Mouse (Mus musculus) heart, embryonic 15.5 days (tissue): ENCODE measurements around the gene Cisd1. TPM values are rescaled to one million over a fixed set of nuclear protein-coding genes. Genes with fewer than 3 reads are reported as not detected.

Experiments
- ATAC-seq: fragments of 200-750 bp; cut with Nextera tagmentation; replicated peaks from 2 replicates; pipeline ENCODE4 v1.8.0; 2017; ENCODE audit warnings: low read depth, moderate TSS enrichment; ENCODE audit not compliant: insufficient number of reproducible peaks, insufficient read depth, low FRiP score
- H3K27ac ChIP-seq: fragments of 300-500 bp; sonication (generic); 2 replicates; pipeline ENCODE4 v1.5.1; 2015; ENCODE audit warnings: mild to moderate bottlenecking, inconsistent platforms
- H3K27me3 ChIP-seq: fragments of 300-500 bp; sonication (generic); 2 replicates; pipeline ENCODE4 v1.6.1; 2015; ENCODE audit warnings: inconsistent platforms
- H3K36me3 ChIP-seq: fragments of 300-500 bp; sonication (generic); 2 replicates; pipeline ENCODE4 v1.6.1; 2015; ENCODE audit warnings: mild to moderate bottlenecking, inconsistent platforms
- H3K4me1 ChIP-seq: fragments of 300-500 bp; sonication (generic); replicated peaks from 2 replicates; pipeline ENCODE4 v1.6.1; 2015; ENCODE audit warnings: inconsistent platforms
- H3K4me2 ChIP-seq: fragments of 300-500 bp; sonication (generic); 2 replicates; pipeline ENCODE4 v1.6.1; 2015; ENCODE audit warnings: inconsistent platforms, mild to moderate bottlenecking, moderate library complexity
- H3K4me3 ChIP-seq: fragments of 300-500 bp; sonication (generic); 2 replicates; pipeline ENCODE4 v1.5.1; 2015; ENCODE audit warnings: mild to moderate bottlenecking, inconsistent platforms
- H3K9ac ChIP-seq: fragments of 300-500 bp; sonication (generic); 2 replicates; pipeline ENCODE4 v1.6.1; 2015; ENCODE audit warnings: mild to moderate bottlenecking, inconsistent platforms
- H3K9me3 ChIP-seq: fragments of 300-500 bp; sonication (generic); replicated peaks from 2 replicates; pipeline ENCODE4 v1.6.1; 2016; ENCODE audit warnings: inconsistent platforms
- WGBS: fragments of 180-500 bp; shearing (Covaris S2); methylation state at CpG from one replicate; pipeline ENCODE4 v1.1.7; 2015; ENCODE audit warnings: mixed read lengths; 5-methylcytosine and 5-hydroxymethylcytosine counted together
- polyA plus RNA-seq: library from polyadenylated mRNA; unstranded; fragments of >200 nt; fragmentation: Nextera tagmentation; extraction: Ambion mirVana; gene quantifications from 2 replicates; pipeline ENCODE4 v1.2.1, GENCODE M21; 2015

Cisd1 gene
- polyA plus RNA-seq, 1 experiment from 2014 or later = 214 TPM

- no peak overlapping the region for H3K4me3 ChIP-seq
- no peak overlapping the region for H3K4me2 ChIP-seq
- 68% methylated on average over 8 of the region's 8 CpGs for WGBS
- H3K4me1 ChIP-seq = peaks cover 15% of the 10 kb centered on the region
- ATAC-seq = no peak
- no peaks in the 10 kb centered on the region for H3K9me3 ChIP-seq
- H3K36me3 ChIP-seq = peaks cover 19% of the 10 kb centered on the region; the same call in 1 of the 2 replicates
- no peaks in the 10 kb centered on the region for H3K27me3 ChIP-seq
- H3K9ac ChIP-seq = no peak overlapping the region
- H3K27ac ChIP-seq = no peak overlapping the region
Observed at GRCm38 (mm10) chr10:71338156-71338905, 6.4 kb downstream of the Cisd1 start.

- peaks cover 14% of the 10 kb centered on the region for H3K4me1 ChIP-seq
- H3K27ac ChIP-seq = no peak overlapping the region
- 78% methylated on average over 2 of the region's 2 CpGs for WGBS
- H3K27me3 ChIP-seq = no peaks in the 10 kb centered on the region
- H3K4me3 ChIP-seq = no peak overlapping the region
- peaks cover 19% of the 10 kb centered on the region; the same call in 1 of the 2 replicates for H3K36me3 ChIP-seq
- H3K9me3 ChIP-seq = no peaks in the 10 kb centered on the region
- no peak overlapping the region for H3K9ac ChIP-seq
- no peak overlapping the region for H3K4me2 ChIP-seq
- no peak for ATAC-seq
Observed at GRCm38 (mm10) chr10:71337733-71338132, 7.0 kb downstream of the Cisd1 start.

GRCm38 (mm10) chr10:71332859-71333258 is 11.9 kb downstream of the Cisd1 start:
- Histone ChIP-seq H3K4me3 (no peak overlapping the region), H3K36me3 (peaks cover 42% of the 10 kb centered on the region), H3K4me1 (no peaks in the 10 kb centered on the region), H3K27me3 (no peaks in the 10 kb centered on the region), H3K27ac (no peak overlapping the region), H3K9ac (no peak overlapping the region), H3K9me3 (no peaks in the 10 kb centered on the region), H3K4me2 (no peak overlapping the region)
- WGBS = 91% methylated on average over 9 of the region's 9 CpGs
- ATAC-seq = no peak

GRCm38 (mm10) chr10:71332376-71332775 is 12.4 kb downstream of the Cisd1 start:
- Histone ChIP-seq H3K4me2 (no peak overlapping the region), H3K27me3 (no peaks in the 10 kb centered on the region), H3K36me3 (peaks cover 42% of the 10 kb centered on the region), H3K4me1 (no peaks in the 10 kb centered on the region), H3K9me3 (no peaks in the 10 kb centered on the region), H3K9ac (no peak overlapping the region), H3K4me3 (no peak overlapping the region), H3K27ac (no peak overlapping the region)
- no peak for ATAC-seq
- 87% methylated on average over 4 of the region's 4 CpGs for WGBS

GRCm38 (mm10) chr10:71331908-71332307 is 12.8 kb downstream of the Cisd1 start:
- Histone ChIP-seq H3K36me3 (peaks cover 42% of the 10 kb centered on the region), H3K4me2 (no peak overlapping the region), H3K27ac (no peak overlapping the region), H3K9me3 (no peaks in the 10 kb centered on the region), H3K4me3 (no peak overlapping the region), H3K4me1 (no peaks in the 10 kb centered on the region), H3K9ac (no peak overlapping the region), H3K27me3 (no peaks in the 10 kb centered on the region)
- 92% methylated on average over 7 of the region's 7 CpGs for WGBS
- no peak for ATAC-seq

- no peak for ATAC-seq
- no peak overlapping the region for H3K9ac ChIP-seq
- H3K4me3 ChIP-seq = no peak overlapping the region
- H3K27ac ChIP-seq = no peak overlapping the region
- no peaks in the 10 kb centered on the region for H3K4me1 ChIP-seq
- 95% methylated on average over 12 of the region's 12 CpGs for WGBS
- no peaks in the 10 kb centered on the region for H3K27me3 ChIP-seq
- no peak overlapping the region for H3K4me2 ChIP-seq
- H3K36me3 ChIP-seq = peaks cover 32% of the 10 kb centered on the region
- no peaks in the 10 kb centered on the region for H3K9me3 ChIP-seq
Observed at GRCm38 (mm10) chr10:71330070-71330469, 14.7 kb downstream of the Cisd1 start.

GRCm38 (mm10) chr10:71329295-71329694 is 15.5 kb downstream of the Cisd1 start:
- no peaks in the 10 kb centered on the region for H3K4me1 ChIP-seq
- no peak overlapping the region for H3K4me2 ChIP-seq
- H3K27me3 ChIP-seq = no peaks in the 10 kb centered on the region
- H3K36me3 ChIP-seq = peaks cover 30% of the 10 kb centered on the region
- no peaks in the 10 kb centered on the region for H3K9me3 ChIP-seq
- WGBS = 85% methylated on average over 6 of the region's 6 CpGs
- H3K4me3 ChIP-seq = no peak overlapping the region
- H3K27ac ChIP-seq = no peak overlapping the region
- ATAC-seq = no peak
- no peak overlapping the region for H3K9ac ChIP-seq

GRCm38 (mm10) chr10:71328870-71329269 is 15.9 kb downstream of the Cisd1 start:
- no peak overlapping the region for H3K4me2 ChIP-seq
- H3K27me3 ChIP-seq = no peaks in the 10 kb centered on the region
- H3K4me1 ChIP-seq = no peaks in the 10 kb centered on the region
- peaks cover 25% of the 10 kb centered on the region for H3K36me3 ChIP-seq
- H3K9me3 ChIP-seq = no peaks in the 10 kb centered on the region
- no peak for ATAC-seq
- no peak overlapping the region for H3K27ac ChIP-seq
- no peak overlapping the region for H3K9ac ChIP-seq
- H3K4me3 ChIP-seq = no peak overlapping the region
- WGBS = 86% methylated on average over 5 of the region's 5 CpGs

- Histone ChIP-seq H3K27me3 (no peaks in the 10 kb centered on the region), H3K9ac (no peak overlapping the region), H3K4me3 (no peak overlapping the region), H3K36me3 (peaks cover 23% of the 10 kb centered on the region), H3K27ac (no peak overlapping the region), H3K4me2 (no peak overlapping the region), H3K9me3 (no peaks in the 10 kb centered on the region), H3K4me1 (no peaks in the 10 kb centered on the region)
- ATAC-seq = no peak
- 85% methylated on average over 6 of the region's 6 CpGs for WGBS
Observed at GRCm38 (mm10) chr10:71328382-71328781, 16.4 kb downstream of the Cisd1 start.

GRCm38 (mm10) chr10:71327386-71327785 is 17.4 kb downstream of the Cisd1 start:
- H3K27me3 ChIP-seq = no peaks in the 10 kb centered on the region
- WGBS = 77% methylated on average over 10 of the region's 10 CpGs
- no peak for ATAC-seq
- H3K27ac ChIP-seq = no peak overlapping the region
- H3K4me1 ChIP-seq = no peaks in the 10 kb centered on the region
- no peaks in the 10 kb centered on the region for H3K9me3 ChIP-seq
- H3K36me3 ChIP-seq = peaks cover 23% of the 10 kb centered on the region
- no peak overlapping the region for H3K9ac ChIP-seq
- H3K4me2 ChIP-seq = no peak overlapping the region
- H3K4me3 ChIP-seq = no peak overlapping the region

- Histone ChIP-seq H3K27me3 (no peaks in the 10 kb centered on the region), H3K36me3 (peaks cover 23% of the 10 kb centered on the region), H3K27ac (no peak overlapping the region), H3K9me3 (no peaks in the 10 kb centered on the region), H3K4me3 (no peak overlapping the region), H3K4me2 (no peak overlapping the region), H3K9ac (no peak overlapping the region), H3K4me1 (no peaks in the 10 kb centered on the region)
- no peak for ATAC-seq
- WGBS = 14% methylated on average over 7 of the region's 7 CpGs
Observed at GRCm38 (mm10) chr10:71326789-71327188, 18.0 kb downstream of the Cisd1 start.

GRCm38 (mm10) chr10:71326123-71326522 is 18.6 kb downstream of the Cisd1 start:
- ATAC-seq = no peak
- Histone ChIP-seq H3K36me3 (peaks cover 19% of the 10 kb centered on the region), H3K9ac (no peak overlapping the region), H3K27me3 (no peaks in the 10 kb centered on the region), H3K27ac (no peak overlapping the region), H3K4me1 (no peaks in the 10 kb centered on the region), H3K4me2 (no peak overlapping the region), H3K9me3 (no peaks in the 10 kb centered on the region), H3K4me3 (no peak overlapping the region)
- WGBS = 71% methylated on average over 7 of the region's 7 CpGs
